Mouse (Mus musculus): ENCODE measurements around the gene Zfp462. TPM values are rescaled to one million over a fixed set of nuclear protein-coding genes. Genes with fewer than 3 reads are reported as not detected.
A peak's percentile ranks its signal among the peaks of the same experiment; 100 is the strongest.
"Not testable (repeated sequence)": the region's sequence is repeated elsewhere in the genome, so short reads cannot be mapped to it uniquely, and the experiment has no call there.

The Zfp462 gene
- 3.5 and 3.7 TPM in 2 replicates for polyA plus RNA-seq (2015; fragmentation: Nextera tagmentation; extraction: Ambion mirVana)

DNA sequence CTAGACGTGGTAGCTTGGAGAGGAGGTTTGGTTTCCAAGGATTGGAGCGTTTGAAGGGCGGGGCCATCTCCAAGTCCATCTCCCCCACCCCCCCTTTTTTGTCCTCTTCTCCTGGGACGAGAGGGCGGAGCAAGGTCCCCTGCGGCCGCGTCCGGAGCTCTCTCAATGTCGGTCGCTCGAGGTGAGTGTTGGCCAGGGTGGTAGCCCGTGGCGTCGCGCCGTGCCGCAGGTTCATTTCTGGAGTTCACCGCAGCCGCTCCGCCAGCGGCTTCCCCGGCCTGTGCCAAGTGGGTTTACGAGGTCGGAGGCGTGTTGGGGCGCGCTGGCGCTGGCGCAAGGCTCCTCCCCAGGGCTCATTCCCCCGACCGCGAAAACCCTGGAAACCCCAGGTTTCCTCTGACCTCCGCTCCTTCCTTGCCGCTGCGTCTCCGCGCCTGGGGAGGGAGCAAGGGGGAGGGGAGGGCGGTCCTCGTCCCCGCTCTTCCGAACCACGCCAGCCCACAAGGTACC lies at the start of gene Zfp462:
TSS of gene Zfp462 (plus strand) at position 128 of the 510 bp plus-strand sequence.
- peaks cover 13% of the 10 kb centered on the region for H3K4me1 ChIP-seq
- H3K9me3 ChIP-seq (replicated peaks): no peaks in the 10 kb centered on the region
- H3K4me2 ChIP-seq (replicated peaks): peak within 1 kb of the TSS; percentile 92
- no peaks in the 10 kb centered on the region for H3K27me3 ChIP-seq
- peak within 1 kb of the TSS; percentile 94 for H3K27ac ChIP-seq (replicated peaks)
- WGBS: under 1% methylated on average over 43 of the region's 43 CpGs
- peak within 1 kb of the TSS; percentile 42 for H3K9ac ChIP-seq
- no peaks in the 10 kb centered on the region for H3K36me3 ChIP-seq
- peak within 1 kb of the TSS; percentile 74 for H3K4me3 ChIP-seq (replicated peaks)
- peak; percentile 11 for ATAC-seq (ENCODE audit: insufficient number of reproducible peaks, low FRiP score, low TSS enrichment, low read depth)

DNA sequence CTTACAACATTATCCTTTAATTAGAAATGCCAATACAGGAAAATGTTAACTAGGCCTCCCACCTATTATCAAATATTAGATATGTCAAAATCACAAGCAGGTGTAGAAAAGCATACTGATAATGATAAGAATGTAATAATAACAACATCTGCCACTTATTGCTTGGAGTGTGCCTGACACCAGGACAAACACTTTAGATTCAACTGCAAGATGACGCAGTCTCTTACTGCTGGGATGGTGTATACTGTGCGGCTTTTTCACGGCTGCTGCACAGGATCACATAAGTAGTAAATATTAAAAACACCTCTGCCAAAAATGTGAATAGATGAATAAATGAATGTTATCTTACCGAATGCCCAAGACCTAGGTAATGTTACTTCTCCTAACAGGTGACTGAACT lies 48.8 kb upstream of the Zfp462 start:
- Histone ChIP-seq H3K4me3 (replicated peaks) (no peak overlapping the region), H3K9me3 (replicated peaks) (no peaks in the 10 kb centered on the region), H3K9ac (no peak overlapping the region), H3K4me1 (no peaks in the 10 kb centered on the region), H3K36me3 (no peaks in the 10 kb centered on the region), H3K4me2 (replicated peaks) (no peak overlapping the region), H3K27ac (replicated peaks) (no peak overlapping the region), H3K27me3 (no peaks in the 10 kb centered on the region)
- 78% methylated on average over 4 of the region's 4 CpGs for WGBS
- no peak for ATAC-seq (ENCODE audit: insufficient number of reproducible peaks, low FRiP score, low TSS enrichment, low read depth)

DNA sequence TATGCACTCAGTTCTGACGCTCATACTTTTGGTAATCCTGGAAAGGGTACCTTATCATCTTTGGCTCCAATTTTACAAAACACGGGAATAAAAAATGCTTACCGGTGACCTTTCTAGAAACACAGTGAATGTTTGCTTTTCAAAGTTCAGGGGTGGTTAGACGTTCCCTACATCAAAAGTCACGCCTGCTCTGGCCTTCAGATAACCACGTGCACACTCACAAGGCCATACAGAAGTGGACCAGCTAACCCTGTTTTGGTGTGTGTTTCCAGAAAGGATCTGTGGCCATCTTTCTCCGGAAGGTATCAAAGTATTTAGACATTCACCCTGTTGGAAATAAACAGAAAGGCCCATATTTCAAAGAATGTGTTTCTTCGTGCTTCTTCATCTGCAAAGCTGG lies 40.2 kb upstream of the Zfp462 start:
- Histone ChIP-seq H3K4me2 (replicated peaks) (no peak overlapping the region), H3K36me3 (no peaks in the 10 kb centered on the region), H3K9me3 (replicated peaks) (no peaks in the 10 kb centered on the region), H3K27ac (replicated peaks) (no peak overlapping the region), H3K4me1 (no peaks in the 10 kb centered on the region), H3K4me3 (replicated peaks) (no peak overlapping the region), H3K27me3 (no peaks in the 10 kb centered on the region), H3K9ac (no peak overlapping the region)
- no peak for ATAC-seq (ENCODE audit: insufficient number of reproducible peaks, low FRiP score, low TSS enrichment, low read depth)
- 86% methylated on average over 8 of the region's 8 CpGs for WGBS

DNA sequence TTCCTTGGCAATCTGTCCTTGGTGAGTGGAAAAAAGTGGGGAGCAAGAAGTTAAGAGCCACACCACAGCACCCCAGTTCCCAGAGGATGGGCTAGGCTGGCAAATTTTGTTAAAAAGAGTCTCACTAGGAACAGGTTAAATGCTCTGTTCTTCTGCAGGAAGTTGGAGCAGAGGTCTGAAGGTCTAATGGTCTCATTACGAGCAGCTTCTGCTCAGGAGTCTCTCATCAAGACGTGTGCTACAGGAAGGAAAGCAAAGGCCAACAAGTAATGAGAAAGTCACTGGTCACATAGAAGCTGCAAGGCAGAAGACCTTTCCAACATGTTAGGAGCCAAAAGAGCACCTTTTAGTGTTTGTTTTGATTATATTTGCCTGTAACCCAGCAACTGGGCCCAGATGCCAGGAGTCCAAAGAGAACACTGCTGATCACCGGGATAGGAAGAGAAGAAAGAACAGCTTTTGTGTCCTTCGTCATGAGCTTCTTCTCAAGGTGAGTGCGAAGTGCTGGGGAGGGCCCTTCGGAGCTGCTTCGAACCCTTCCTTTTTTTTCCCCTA lies 39.4 kb upstream of the Zfp462 start:
- Histone ChIP-seq H3K9me3 (replicated peaks) (no peaks in the 10 kb centered on the region), H3K4me1 (no peaks in the 10 kb centered on the region), H3K4me3 (replicated peaks) (no peak overlapping the region), H3K27me3 (no peaks in the 10 kb centered on the region), H3K36me3 (no peaks in the 10 kb centered on the region), H3K4me2 (replicated peaks) (no peak overlapping the region), H3K9ac (no peak overlapping the region), H3K27ac (replicated peaks) (no peak overlapping the region)
- 81% methylated on average over 7 of the region's 7 CpGs for WGBS
- no peak for ATAC-seq (ENCODE audit: insufficient number of reproducible peaks, low FRiP score, low TSS enrichment, low read depth)

DNA sequence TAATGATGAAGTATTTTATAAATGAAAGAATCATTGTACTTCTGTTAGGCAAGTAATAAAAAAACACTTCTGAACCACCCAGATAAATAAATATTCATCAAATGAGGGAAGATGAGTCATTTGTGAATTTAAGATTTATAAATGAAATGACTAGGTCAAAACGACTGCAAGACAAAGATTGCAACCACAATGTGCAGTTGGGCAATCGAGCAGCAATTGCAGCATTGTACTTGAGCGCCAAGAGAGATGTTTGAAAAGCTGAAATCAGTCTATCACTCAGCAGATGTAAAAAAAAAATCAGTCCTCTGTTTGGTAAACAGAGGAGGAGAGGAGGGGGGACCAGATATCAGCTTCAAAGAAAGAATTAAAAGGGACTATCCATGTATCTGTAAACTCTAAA lies 34.5 kb upstream of the Zfp462 start:
- Histone ChIP-seq H3K36me3 (no peaks in the 10 kb centered on the region), H3K27ac (replicated peaks) (no peak overlapping the region), H3K27me3 (no peaks in the 10 kb centered on the region), H3K4me3 (replicated peaks) (no peak overlapping the region), H3K4me1 (no peaks in the 10 kb centered on the region), H3K4me2 (replicated peaks) (no peak overlapping the region), H3K9ac (no peak overlapping the region), H3K9me3 (replicated peaks) (no peaks in the 10 kb centered on the region)
- ATAC-seq (ENCODE audit: insufficient number of reproducible peaks, low FRiP score, low TSS enrichment, low read depth): no peak
- 81% methylated on average over 3 of the region's 3 CpGs for WGBS

DNA sequence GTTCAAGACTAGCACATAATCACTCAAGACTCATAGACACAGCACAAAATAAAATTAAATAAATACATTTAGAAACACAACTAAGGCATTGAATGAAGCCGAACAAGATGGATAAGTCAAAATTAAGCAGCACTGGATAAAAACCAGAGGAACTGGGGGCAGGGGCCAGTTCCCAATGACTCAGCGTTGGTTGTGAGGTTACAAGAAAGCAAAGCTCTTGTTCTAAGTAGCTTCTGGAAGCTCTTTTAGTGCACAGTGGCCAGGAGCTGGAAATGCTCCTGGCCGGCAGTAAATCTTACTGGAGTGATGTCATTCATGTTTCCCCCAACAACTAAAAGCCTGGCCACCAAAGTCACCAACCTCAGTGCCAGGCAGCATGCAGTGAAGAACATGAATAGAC lies 26.6 kb upstream of the Zfp462 start:
- Histone ChIP-seq H3K36me3 (no peaks in the 10 kb centered on the region), H3K27ac (replicated peaks) (no peak overlapping the region), H3K9ac (no peak overlapping the region), H3K4me3 (replicated peaks) (no peak overlapping the region), H3K4me1 (no peaks in the 10 kb centered on the region), H3K4me2 (replicated peaks) (no peak overlapping the region), H3K27me3 (no peaks in the 10 kb centered on the region), H3K9me3 (replicated peaks) (no peaks in the 10 kb centered on the region)
- no peak for ATAC-seq (ENCODE audit: insufficient number of reproducible peaks, low FRiP score, low TSS enrichment, low read depth)
- WGBS: 76% methylated on average over 3 of the region's 3 CpGs

DNA sequence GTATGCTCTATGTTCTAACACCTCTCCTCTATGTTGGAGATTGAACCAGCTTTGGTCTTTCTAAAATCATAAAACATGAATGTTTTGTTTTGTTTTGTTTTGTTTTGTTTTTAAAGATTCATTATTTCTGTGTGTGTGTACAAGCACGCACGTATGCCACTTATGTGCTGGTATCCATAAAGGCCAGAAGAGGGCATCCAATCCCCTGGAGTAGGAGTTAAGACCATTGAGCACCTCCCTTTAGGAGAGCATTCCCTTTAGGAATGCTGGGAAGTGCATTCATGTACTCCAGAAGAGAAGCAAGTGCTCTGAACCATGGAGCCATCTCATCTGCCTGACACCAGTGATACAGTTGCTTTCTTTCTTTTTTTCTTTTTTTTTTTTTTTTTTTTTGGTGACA lies 21.5 kb upstream of the Zfp462 start:
- H3K4me2 ChIP-seq (replicated peaks): no peak overlapping the region
- no peaks in the 10 kb centered on the region for H3K36me3 ChIP-seq
- no peak overlapping the region for H3K27ac ChIP-seq (replicated peaks)
- no peak overlapping the region for H3K4me3 ChIP-seq (replicated peaks)
- no peak overlapping the region for H3K9ac ChIP-seq
- no peaks in the 10 kb centered on the region for H3K4me1 ChIP-seq
- H3K9me3 ChIP-seq (replicated peaks): no peaks in the 10 kb centered on the region
- H3K27me3 ChIP-seq: no peaks in the 10 kb centered on the region
- no peak for ATAC-seq (ENCODE audit: insufficient number of reproducible peaks, low FRiP score, low TSS enrichment, low read depth)
- 87% methylated on average over 2 of the region's 2 CpGs for WGBS

DNA sequence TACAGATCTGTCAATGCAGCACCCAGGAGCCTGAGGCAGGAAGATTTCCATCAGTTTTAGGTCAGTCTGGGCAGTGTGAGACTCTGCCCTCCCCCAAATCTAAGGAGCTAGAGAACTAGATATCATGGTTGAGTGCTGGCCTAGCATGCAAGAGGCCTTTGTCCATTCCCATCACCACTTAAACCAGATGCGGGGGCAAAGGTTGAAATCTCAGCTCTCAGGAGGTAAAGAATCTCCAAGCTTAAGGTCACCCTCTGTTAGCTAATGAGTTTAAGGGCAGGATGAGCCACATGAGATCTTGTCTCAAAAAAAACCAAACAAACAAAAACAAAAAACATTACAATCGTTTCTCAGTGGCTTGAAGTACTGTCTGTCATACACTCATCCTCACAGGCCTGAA lies 20.5 kb upstream of the Zfp462 start:
- Histone ChIP-seq H3K27ac (replicated peaks) (no peak overlapping the region), H3K9me3 (replicated peaks) (no peaks in the 10 kb centered on the region), H3K4me1 (no peaks in the 10 kb centered on the region), H3K9ac (no peak overlapping the region), H3K4me3 (replicated peaks) (no peak overlapping the region), H3K4me2 (replicated peaks) (no peak overlapping the region), H3K27me3 (no peaks in the 10 kb centered on the region), H3K36me3 (no peaks in the 10 kb centered on the region)
- ATAC-seq (ENCODE audit: insufficient number of reproducible peaks, low FRiP score, low TSS enrichment, low read depth): no peak
- 82% methylated on average over 2 of the region's 2 CpGs for WGBS

DNA sequence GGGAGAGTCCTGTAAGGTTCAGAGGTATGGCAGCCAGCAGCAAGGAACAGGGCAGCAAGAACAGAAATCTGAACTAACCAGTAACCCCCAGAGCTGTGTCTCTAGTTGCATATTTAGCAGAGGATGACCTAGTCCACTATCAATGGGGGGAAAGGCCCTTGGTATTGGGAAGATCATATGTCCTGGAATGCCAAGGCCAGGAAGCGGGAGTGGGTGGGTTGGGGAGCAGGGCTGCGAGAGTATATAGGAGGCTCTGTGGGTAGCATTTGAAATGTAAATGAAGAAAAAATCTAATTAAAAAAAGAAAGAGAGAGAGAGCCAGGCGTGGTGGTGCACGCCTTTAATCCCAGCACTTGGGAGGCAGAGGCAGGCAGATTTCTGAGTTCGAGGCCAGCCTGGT lies 18.4 kb upstream of the Zfp462 start:
- H3K36me3 ChIP-seq; H3K27ac ChIP-seq (replicated peaks); H3K4me3 ChIP-seq (replicated peaks); ATAC-seq (ENCODE audit: insufficient number of reproducible peaks, low FRiP score, low TSS enrichment, low read depth); H3K9ac ChIP-seq; H3K27me3 ChIP-seq; H3K9me3 ChIP-seq (replicated peaks); H3K4me1 ChIP-seq; H3K4me2 ChIP-seq (replicated peaks): not testable (repeated sequence)
- 91% methylated on average over 5 of the region's 5 CpGs for WGBS

DNA sequence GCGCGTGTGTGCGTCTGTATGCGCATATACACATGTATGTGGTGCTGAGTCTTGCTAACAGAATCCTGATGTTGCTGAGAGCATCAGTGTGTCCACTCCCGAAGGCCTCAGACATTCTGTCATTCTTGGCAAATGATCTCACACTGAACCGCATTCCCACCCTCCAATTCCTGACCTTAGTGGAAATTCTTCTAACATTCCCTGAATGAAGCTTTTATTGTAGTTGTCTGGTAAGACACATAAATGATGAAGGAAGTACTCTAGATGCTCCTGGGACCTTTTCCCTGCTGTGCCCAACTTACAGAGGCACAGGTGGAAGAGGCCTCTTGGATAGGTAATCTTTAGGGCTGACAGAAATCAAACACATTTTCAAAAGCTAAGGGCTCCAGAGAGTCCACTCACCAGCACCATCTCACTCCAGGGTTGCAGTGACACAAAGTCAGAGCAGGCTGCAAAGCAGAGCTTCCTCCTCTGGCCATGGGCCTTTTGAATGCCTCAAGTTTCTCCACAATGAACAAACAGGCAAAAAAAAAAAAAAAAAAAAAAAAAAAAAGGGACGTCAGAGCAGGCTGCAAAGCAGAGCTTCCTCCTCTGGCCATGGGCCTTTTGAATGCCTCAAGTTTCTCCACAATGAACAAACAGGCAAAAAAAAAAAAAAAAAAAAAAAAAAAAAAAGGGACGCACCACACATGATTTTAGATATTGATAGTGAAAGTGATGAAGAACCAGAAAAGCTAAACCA lies 17.4 kb upstream of the Zfp462 start:
- H3K9ac ChIP-seq; H3K4me3 ChIP-seq (replicated peaks); H3K4me1 ChIP-seq; H3K9me3 ChIP-seq (replicated peaks); H3K27me3 ChIP-seq; ATAC-seq (ENCODE audit: insufficient number of reproducible peaks, low FRiP score, low TSS enrichment, low read depth); H3K36me3 ChIP-seq; H3K4me2 ChIP-seq (replicated peaks); H3K27ac ChIP-seq (replicated peaks): not testable (repeated sequence)
- 75% methylated on average over 8 of the region's 8 CpGs for WGBS

DNA sequence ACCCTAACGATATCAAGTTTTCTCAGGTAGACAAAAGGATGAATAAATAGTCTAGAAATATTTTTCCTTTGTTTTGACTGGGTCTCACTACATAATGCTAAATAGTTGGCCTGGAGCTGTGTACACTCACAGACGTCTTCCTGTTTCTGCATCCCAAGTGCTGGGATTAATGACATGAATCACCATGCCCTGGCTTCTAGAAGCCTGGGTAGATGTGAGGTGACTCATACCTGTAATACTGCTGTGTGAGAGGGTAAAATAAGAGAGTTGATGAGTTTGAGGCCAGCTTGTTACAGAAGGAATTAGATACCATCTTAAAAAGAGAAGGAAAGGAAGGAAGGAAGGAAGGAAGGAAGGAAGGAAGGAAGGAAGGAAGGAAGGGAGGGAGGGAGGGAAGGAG lies 15.2 kb upstream of the Zfp462 start:
- no peaks in the 10 kb centered on the region for H3K4me1 ChIP-seq
- no peak overlapping the region for H3K9ac ChIP-seq
- H3K4me2 ChIP-seq (replicated peaks): no peak overlapping the region
- H3K27ac ChIP-seq (replicated peaks): no peak overlapping the region
- H3K4me3 ChIP-seq (replicated peaks): no peak overlapping the region
- 59% methylated on average over 2 of the region's 2 CpGs for WGBS
- no peaks in the 10 kb centered on the region for H3K27me3 ChIP-seq
- no peaks in the 10 kb centered on the region for H3K36me3 ChIP-seq
- no peaks in the 10 kb centered on the region for H3K9me3 ChIP-seq (replicated peaks)
- no peak for ATAC-seq (ENCODE audit: insufficient number of reproducible peaks, low FRiP score, low TSS enrichment, low read depth)

DNA sequence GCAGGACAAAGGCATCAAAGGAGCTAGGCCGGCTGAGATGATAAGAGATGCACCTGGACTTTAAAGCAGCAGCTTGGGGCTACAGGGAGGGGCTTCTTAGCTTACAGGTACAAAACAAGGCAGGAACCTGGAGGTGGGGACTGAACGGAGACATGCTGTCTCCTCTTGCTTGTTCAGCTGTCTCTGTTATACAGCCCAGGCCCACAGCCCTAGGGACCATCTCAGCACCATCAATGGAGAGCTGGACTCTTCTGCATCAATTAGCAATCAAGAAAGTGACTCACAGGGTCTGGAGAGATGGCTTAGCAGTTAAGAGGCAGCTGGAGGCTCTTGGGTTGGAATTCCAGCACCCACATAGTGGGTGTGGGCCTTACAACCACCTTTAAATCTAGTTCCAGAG lies 12.2 kb upstream of the Zfp462 start:
- WGBS: 24% methylated on average over 2 of the region's 2 CpGs
- no peaks in the 10 kb centered on the region for H3K36me3 ChIP-seq
- H3K9ac ChIP-seq: no peak overlapping the region
- no peak overlapping the region for H3K27ac ChIP-seq (replicated peaks)
- no peak overlapping the region for H3K4me2 ChIP-seq (replicated peaks)
- H3K4me3 ChIP-seq (replicated peaks): no peak overlapping the region
- no peaks in the 10 kb centered on the region for H3K27me3 ChIP-seq
- ATAC-seq (ENCODE audit: insufficient number of reproducible peaks, low FRiP score, low TSS enrichment, low read depth): no peak
- no peaks in the 10 kb centered on the region for H3K9me3 ChIP-seq (replicated peaks)
- H3K4me1 ChIP-seq: no peaks in the 10 kb centered on the region

Measured in embryonic facial prominence, embryonic 15.5 days (tissue).